Mouse (Mus musculus) olfactory bulb, adult 2 months (tissue): ENCODE data around the gene Slk.

Experiments
- CTCF ChIP-seq: fragments of 200-500 bp; IDR thresholded peaks from 2 replicates; pipeline ENCODE4 v1.5.1; 2012; ENCODE audit warnings: low read depth, mild to moderate bottlenecking, low read length, moderate library complexity; ENCODE audit not compliant: insufficient read depth
- POLR2A ChIP-seq: fragments of 200-500 bp; IDR thresholded peaks from 2 replicates; pipeline ENCODE4 v1.6.1; 2012; ENCODE audit warnings: mild to moderate bottlenecking, low read depth, low read length, moderate library complexity; ENCODE audit not compliant: insufficient read depth

DNA sequence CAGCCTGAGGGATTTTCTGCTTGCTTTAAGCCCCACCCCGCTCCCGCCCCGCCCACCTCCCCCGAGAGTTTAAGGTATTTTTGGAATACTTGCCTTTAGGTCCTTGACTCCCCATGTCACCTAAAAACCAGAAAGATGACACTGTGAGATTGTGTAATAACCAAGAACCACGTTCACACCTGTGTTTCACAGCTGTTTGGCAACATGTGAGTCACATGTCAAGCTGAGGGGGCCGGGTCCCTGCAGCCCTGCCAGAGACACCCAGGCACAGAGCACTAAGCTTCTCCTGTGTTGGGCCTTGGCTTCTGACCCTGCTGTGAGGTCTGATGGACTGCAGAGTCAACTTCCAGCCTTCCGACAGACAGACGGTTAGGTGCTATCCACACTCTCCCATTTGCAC lies 88.1 kb downstream of the Slk start:
- TF ChIP-seq CTCF (no peak), POLR2A (no peak)
